Mouse (Mus musculus) activated CD4-positive, CD25-positive, alpha-beta regulatory T cell (primary cell): ENCODE data around the gene Hdgfl1. TPM values are rescaled to one million over a fixed set of nuclear protein-coding genes. Genes with fewer than 3 reads are reported as not detected.

Experiments used
- polyA plus RNA-seq, 2 experiments: library from polyadenylated mRNA; unstranded; fragments of 100-300 nt; shearing (Covaris generic); gene quantifications; one replicate each; pipeline ENCODE4 v1.2.1; 2017

Gene Hdgfl1
- polyA plus RNA-seq: not detected

DNA sequence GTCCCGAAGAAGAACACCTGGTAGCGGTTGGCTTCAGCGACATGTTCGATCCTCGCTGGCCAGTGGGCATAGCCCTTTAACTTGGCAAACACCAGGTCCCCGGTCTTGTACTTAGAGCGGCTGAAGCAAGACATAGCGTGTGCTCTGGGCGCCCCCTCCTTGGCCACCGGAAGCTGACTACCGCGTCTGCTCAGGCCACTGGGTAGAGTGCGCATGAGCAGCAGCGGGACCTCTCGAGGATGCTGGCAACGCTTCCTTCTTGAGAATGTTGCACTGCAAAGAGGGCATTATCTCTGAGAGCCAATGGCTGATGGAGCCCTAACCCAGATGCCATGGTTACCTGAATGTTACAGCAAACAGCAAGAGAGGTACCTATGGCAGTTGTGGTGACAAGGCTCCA is at the start of gene Hdgfl1:
Gene Hdgfl1 (minus strand): TSS at position 211 of the 400 bp plus-strand sequence.

